Mouse (Mus musculus) hindbrain, embryonic 10.5 days (tissue): Measurements from ENCODE around the gene Sgca. TPM values are rescaled to one million over a fixed set of nuclear protein-coding genes. Genes with fewer than 3 reads are reported as not detected.
"Not testable (repeated sequence)": the region's sequence is repeated elsewhere in the genome, so short reads cannot be mapped to it uniquely, and the experiment has no call there.

Experiments used
- DNase-seq: peaks from one replicate; pipeline ENCODE4 v3.0.0-alpha.2; 2017; ENCODE audit warnings: low spot score
- H3K27ac ChIP-seq: fragments of 300-500 bp; sonication (generic); 2 replicates; pipeline ENCODE4 v1.5.1; 2016; ENCODE audit warnings: mild to moderate bottlenecking, moderate library complexity
- H3K27me3 ChIP-seq: fragments of 300-500 bp; sonication (generic); 2 replicates; pipeline ENCODE4 v1.6.1; 2016; ENCODE audit warnings: mild to moderate bottlenecking; ENCODE audit not compliant: poor library complexity, insufficient read depth, severe bottlenecking
- H3K36me3 ChIP-seq: fragments of 300-500 bp; sonication (generic); 2 replicates; pipeline ENCODE4 v1.6.1; 2016; ENCODE audit warnings: mild to moderate bottlenecking, moderate library complexity
- H3K4me1 ChIP-seq: fragments of 300-500 bp; sonication (generic); replicated peaks from 2 replicates; pipeline ENCODE4 v1.6.1; 2016; ENCODE audit warnings: mild to moderate bottlenecking
- H3K4me3 ChIP-seq: fragments of 300-500 bp; sonication (generic); 2 replicates; pipeline ENCODE4 v1.5.1; 2016; ENCODE audit warnings: mild to moderate bottlenecking, moderate library complexity
- H3K9me3 ChIP-seq: fragments of 300-500 bp; sonication (generic); 2 replicates; pipeline ENCODE4 v1.6.1; 2016; ENCODE audit warnings: mild to moderate bottlenecking, moderate library complexity
- WGBS: fragments of 180-500 bp; shearing (Covaris S2); methylation state at CpG from one replicate; pipeline ENCODE4 v1.1.7; 2016; 5-methylcytosine and 5-hydroxymethylcytosine counted together
- polyA plus RNA-seq: library from polyadenylated mRNA; unstranded; fragments of >200 nt; fragmentation: Nextera tagmentation; extraction: Ambion mirVana; gene quantifications from 2 replicates; pipeline ENCODE4 v1.2.1, GENCODE M21; 2016

The Sgca gene
- polyA plus RNA-seq, result 0.10 TPM in 1 of 2 replicates, not detected in the other

GRCm38 (mm10) chr11:94976199-94976598 lies at the start of gene Sgca:
TSS of gene Sgca (minus strand) at chr11:94976327.
- Histone ChIP-seq H3K36me3 (no peaks in the 10 kb centered on the region), H3K4me1 (peaks cover 42% of the 10 kb centered on the region), H3K27ac (no peak within 1 kb of the TSS), H3K4me3 (no peak within 1 kb of the TSS), H3K27me3 (peaks cover 12% of the 10 kb centered on the region), H3K9me3 (no peaks in the 10 kb centered on the region)
- 75% methylated on average over 5 of the region's 5 CpGs for WGBS
- no peak for DNase-seq

- Histone ChIP-seq H3K27ac (no peak overlapping the region), H3K36me3 (peaks cover 60% of the 10 kb centered on the region), H3K4me3 (no peak overlapping the region), H3K9me3 (no peaks in the 10 kb centered on the region), H3K4me1 (peaks cover 34% of the 10 kb centered on the region), H3K27me3 (no peaks in the 10 kb centered on the region)
- DNase-seq, result no peak
- WGBS, result 87% methylated on average over 11 of the region's 11 CpGs
Observed at GRCm38 (mm10) chr11:95025227-95026012, 49.3 kb upstream of the Sgca start.

DNA sequence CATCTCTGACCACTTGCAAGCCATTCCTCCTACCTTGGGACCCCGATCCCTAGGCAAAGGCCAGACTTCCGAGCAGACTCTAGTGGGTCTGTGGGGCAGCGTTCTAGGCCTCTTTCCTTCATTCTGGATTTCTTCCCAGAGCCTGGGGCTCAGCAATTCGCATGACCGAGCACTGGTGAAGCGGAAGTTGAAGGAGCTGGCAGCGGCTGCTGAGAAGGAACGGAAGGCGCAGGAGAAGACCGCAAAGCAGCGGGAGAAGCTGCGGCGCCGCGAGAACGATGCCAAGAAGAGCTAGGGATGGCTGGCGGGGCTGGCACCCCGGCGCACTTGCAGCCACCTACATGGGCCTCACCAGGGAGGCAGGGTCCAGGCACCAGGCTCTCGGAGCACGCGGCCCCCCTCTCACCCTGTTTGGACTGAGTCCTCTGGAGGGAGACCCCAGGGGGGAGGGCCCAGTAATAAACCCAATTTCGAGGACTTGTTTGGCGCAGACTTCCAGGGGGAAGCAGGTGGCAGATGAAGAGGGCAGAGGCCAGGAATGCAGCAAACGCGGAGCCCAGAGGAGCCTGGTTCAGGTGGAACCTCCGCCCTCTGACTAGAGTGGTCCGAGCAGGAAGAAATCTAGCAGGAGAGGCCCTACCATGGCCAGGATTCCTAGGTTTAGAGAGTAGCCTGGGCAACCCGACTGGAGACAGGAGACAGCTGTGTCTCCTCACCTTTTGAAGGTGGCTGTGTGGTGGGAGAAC lies 48.5 kb upstream of the Sgca start:
- Histone ChIP-seq H3K9me3 (no peaks in the 10 kb centered on the region), H3K4me3 (no peak overlapping the region), H3K36me3 (peaks cover 68% of the 10 kb centered on the region), H3K27me3 (peaks cover 7% of the 10 kb centered on the region), H3K4me1 (peaks cover 34% of the 10 kb centered on the region), H3K27ac (no peak overlapping the region)
- 77% methylated on average over 29 of the region's 29 CpGs for WGBS
- no peak for DNase-seq

GRCm38 (mm10) chr11:95023481-95023880 lies 47.4 kb upstream of the Sgca start:
- Histone ChIP-seq H3K27me3 (peaks cover 18% of the 10 kb centered on the region), H3K9me3 (no peaks in the 10 kb centered on the region), H3K4me3 (no peak overlapping the region), H3K4me1 (peaks cover 31% of the 10 kb centered on the region), H3K36me3 (peaks cover 79% of the 10 kb centered on the region), H3K27ac (no peak overlapping the region)
- DNase-seq, result no peak
- 95% methylated on average over 9 of the region's 9 CpGs for whole genome bisulfite sequencing

DNA sequence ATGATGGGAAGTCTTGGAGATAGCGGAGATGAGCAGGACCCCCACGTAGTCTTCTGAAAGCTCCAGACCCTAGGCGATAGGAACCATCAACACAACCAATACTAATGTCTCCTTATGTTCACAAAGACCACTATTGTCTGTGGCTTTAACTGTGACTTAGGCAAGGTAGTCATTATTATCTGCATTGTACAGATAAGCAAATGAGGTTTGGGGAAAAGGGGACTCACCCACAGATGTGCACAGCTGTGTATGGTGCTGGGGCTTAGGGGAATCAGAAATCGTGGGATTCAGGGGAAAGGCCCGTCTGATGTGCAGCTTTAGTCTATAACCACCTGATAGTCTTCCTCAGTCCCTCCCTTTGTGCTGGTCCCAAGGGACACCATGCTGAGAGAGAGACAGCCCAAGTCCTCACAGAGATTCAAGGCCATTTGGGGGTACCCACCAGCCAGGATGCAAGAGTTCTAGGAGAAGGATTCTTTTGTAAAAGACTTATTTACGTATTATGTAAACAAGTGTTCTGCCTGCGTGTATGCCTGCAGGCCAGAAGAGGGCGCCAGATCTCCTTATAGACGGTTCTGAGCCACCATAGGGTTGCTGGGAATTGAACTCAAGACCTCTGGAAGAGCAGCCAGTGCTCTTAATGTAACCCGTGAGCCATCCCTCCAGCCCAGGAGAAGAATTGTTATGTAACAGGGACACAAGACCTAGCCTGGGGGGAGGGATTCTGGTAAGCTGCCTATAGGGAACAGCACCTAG lies 46.3 kb upstream of the Sgca start:
- 81% methylated on average over 10 of the region's 10 CpGs for WGBS
- Histone ChIP-seq H3K27ac (no peak overlapping the region), H3K4me3 (no peak overlapping the region), H3K9me3 (no peaks in the 10 kb centered on the region), H3K36me3 (peaks cover 89% of the 10 kb centered on the region), H3K27me3 (peaks cover 23% of the 10 kb centered on the region), H3K4me1 (peaks cover 22% of the 10 kb centered on the region; the same call in 1 of the 2 replicates)
- DNase-seq, result no peak

DNA sequence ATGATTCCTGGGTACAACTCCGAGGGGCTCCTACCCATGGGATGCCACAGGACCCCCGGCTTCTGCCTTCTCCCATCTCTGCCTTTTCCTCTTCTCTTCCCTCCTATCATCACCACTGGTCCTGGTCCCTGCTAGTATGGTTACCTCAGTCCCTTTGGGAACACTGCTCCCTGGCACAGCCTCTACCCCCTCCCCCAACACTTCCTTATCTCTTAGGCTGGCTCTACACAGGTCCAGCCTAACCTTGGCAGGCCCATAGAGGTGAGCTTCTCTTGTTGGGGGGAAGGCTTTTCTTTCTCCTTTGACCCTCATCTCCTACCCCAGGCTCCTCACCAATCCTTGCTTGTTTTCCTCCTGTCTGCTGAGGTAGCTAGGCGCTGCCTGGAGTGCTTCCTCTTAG lies 39.4 kb upstream of the Sgca start:
- DNase-seq, result no peak
- Histone ChIP-seq H3K4me1 (peaks cover 34% of the 10 kb centered on the region), H3K36me3 (peaks cover 79% of the 10 kb centered on the region), H3K27ac (no peak overlapping the region), H3K4me3 (no peak overlapping the region), H3K27me3 (peaks cover 23% of the 10 kb centered on the region), H3K9me3 (no peaks in the 10 kb centered on the region)
- 81% methylated on average over 3 of the region's 3 CpGs for WGBS

DNA sequence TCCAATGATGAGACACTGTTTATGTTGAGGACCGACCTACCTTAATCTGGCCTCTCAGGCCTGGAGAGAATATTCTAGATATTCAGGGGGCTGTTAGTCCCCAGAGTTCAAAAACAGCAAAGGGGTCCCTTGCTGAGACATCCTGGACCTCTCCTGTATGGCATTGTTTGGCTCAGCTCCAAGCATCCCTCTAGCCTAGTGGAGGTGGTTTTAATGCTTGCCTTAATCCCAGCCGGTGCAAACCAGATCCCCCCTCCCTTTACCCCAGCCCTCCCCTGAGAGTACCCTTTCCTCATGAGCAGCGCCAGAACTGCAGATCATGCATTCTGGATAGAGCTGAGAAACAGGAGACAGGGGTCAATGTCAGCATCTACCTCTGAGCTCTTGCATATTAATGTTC lies 36.4 kb upstream of the Sgca start:
- Histone ChIP-seq H3K27ac (peak overlapping the region; percentile 62; the same call in 1 of the 2 replicates), H3K27me3 (no peaks in the 10 kb centered on the region), H3K4me3 (peak overlapping the region; percentile 90; the same call in 1 of the 2 replicates), H3K9me3 (no peaks in the 10 kb centered on the region), H3K36me3 (peaks cover 50% of the 10 kb centered on the region), H3K4me1 (peaks cover 59% of the 10 kb centered on the region)
- WGBS, result 51% methylated on average over 3 of the region's 3 CpGs
- no peak for DNase-seq

DNA sequence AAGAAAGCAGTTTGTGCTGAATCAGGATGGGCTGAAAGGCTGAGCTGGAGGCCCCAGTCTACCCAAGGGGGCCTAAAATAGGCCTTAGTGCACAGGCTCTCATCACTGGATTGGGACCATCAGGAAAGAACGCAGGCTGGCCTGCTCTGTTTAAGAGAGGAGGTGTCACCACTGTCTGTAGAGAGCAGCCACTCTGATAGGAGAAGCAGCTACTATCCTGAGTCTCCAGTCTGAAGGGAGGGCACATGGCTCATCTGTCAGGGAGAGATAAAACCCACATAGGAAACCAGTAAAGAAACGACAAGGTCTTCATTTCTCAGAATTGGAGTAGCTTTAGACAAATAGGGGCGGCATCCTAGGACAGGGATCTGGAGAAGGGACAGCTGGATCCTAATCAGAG lies 35.9 kb upstream of the Sgca start:
- H3K27me3 ChIP-seq, result no peaks in the 10 kb centered on the region
- WGBS, result 70% methylated on average over 3 of the region's 3 CpGs
- H3K9me3 ChIP-seq, result no peaks in the 10 kb centered on the region
- DNase-seq, result no peak
- H3K4me1 ChIP-seq, result peaks cover 63% of the 10 kb centered on the region
- peaks cover 46% of the 10 kb centered on the region for H3K36me3 ChIP-seq
- peak overlapping the region; percentile 96 for H3K27ac ChIP-seq
- peak overlapping the region; percentile 90 for H3K4me3 ChIP-seq

GRCm38 (mm10) chr11:95011416-95011815 lies 35.3 kb upstream of the Sgca start:
- Histone ChIP-seq H3K4me3 (peak overlapping the region; percentile 90), H3K9me3 (no peaks in the 10 kb centered on the region), H3K27ac (peak overlapping the region; percentile 96), H3K36me3 (peaks cover 40% of the 10 kb centered on the region), H3K4me1 (peaks cover 69% of the 10 kb centered on the region), H3K27me3 (no peaks in the 10 kb centered on the region)
- no peak for DNase-seq
- WGBS, result 49% methylated on average over 1 of the region's 1 CpGs

DNA sequence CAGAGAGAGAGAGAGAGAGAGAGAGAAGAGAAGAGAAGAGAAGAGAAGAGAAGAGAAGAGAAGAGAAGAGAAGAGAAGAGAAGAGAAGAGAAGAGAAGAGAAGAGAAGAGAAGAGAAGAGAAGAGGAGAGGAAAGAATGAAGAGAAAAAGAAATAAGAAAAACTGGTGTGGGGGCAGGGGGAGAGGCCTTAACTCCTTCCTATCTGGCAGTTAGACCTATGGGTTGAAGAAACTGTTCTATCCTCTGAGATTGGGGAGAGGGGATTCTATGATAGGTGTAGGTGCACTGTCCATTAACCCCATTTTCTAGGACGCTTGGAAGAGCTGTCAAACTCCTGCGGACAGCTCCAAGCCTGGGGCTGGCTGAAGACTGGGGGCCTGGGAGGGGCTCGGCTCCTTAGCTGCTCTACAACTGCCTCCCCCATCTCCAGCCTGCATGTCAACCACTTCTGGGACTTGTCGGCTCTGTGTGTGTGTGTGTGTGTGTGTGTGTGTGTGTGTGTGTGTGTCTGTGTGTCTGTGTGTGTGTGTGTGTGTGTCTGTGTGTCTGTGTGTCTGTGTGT lies 34.8 kb upstream of the Sgca start:
- peak overlapping the region; percentile 96 for H3K27ac ChIP-seq
- 21% methylated on average over 4 of the region's 4 CpGs for WGBS
- H3K4me3 ChIP-seq, result peak overlapping the region; percentile 90
- not testable (repeated sequence) for DNase-seq, H3K9me3 ChIP-seq, H3K27me3 ChIP-seq
- peaks cover 36% of the 10 kb centered on the region for H3K36me3 ChIP-seq
- H3K4me1 ChIP-seq, result peaks cover 73% of the 10 kb centered on the region

- peak overlapping the region; percentile 90 for H3K4me3 ChIP-seq
- no peaks in the 10 kb centered on the region for H3K9me3 ChIP-seq
- peaks cover 36% of the 10 kb centered on the region for H3K36me3 ChIP-seq
- peaks cover 73% of the 10 kb centered on the region for H3K4me1 ChIP-seq
- H3K27me3 ChIP-seq, result no peaks in the 10 kb centered on the region
- DNase-seq, result no peak
- under 1% methylated on average over 38 of the region's 40 CpGs for WGBS
- H3K27ac ChIP-seq, result peak overlapping the region; percentile 96
Observed at GRCm38 (mm10) chr11:95010141-95010739, 34.1 kb upstream of the Sgca start.

- Histone ChIP-seq H3K27me3 (no peaks in the 10 kb centered on the region), H3K9me3 (no peaks in the 10 kb centered on the region), H3K27ac (peak within 1 kb of the TSS; percentile 96), H3K4me1 (peaks cover 79% of the 10 kb centered on the region), H3K36me3 (peaks cover 36% of the 10 kb centered on the region), H3K4me3 (peak within 1 kb of the TSS; percentile 90)
- WGBS, result under 1% methylated on average over 29 of the region's 32 CpGs
- peak; percentile 85 for DNase-seq
Observed at GRCm38 (mm10) chr11:95009629-95010014, 33.5 kb upstream of the Sgca start, which contains the start of gene Samd14. TSS of gene Samd14 (plus strand) at chr11:95009879.
